Mouse (Mus musculus) left cerebral cortex, adult 2 months (tissue): ENCODE measurements around the gene Kcp. TPM values are rescaled to one million over a fixed set of nuclear protein-coding genes. Genes with fewer than 3 reads are reported as not detected.

Experiments used
- DNase-seq, 2 experiments: peaks; one replicate each; pipeline ENCODE4 v3.0.0; 2021 to 2022; ENCODE audit warnings: low spot score in 2 of 2, mixed read lengths in 1 of 2; ENCODE audit errors: extremely low spot score in 1 of 2
- H3K27ac ChIP-seq: fragments of 200-600 bp; 2 replicates; pipeline ENCODE4 v1.8.1; 2022
- H3K4me3 ChIP-seq: fragments of 200-600 bp; 2 replicates; pipeline ENCODE4 v1.8.1; 2022
- CTCF ChIP-seq: fragments of 200-600 bp; IDR thresholded peaks from 2 replicates; pipeline ENCODE4 v1.8.1; 2022; ENCODE audit warnings: antibody characterized with exemption, mild to moderate bottlenecking, moderate library complexity
- intact Hi-C: fragments of 180-260 bp; cut with DNase I; formaldehyde crosslinking; loops from one replicate; pipeline ENCODE4 v1.15.1; 2025
- total RNA-seq, 2 experiments: library from RNA; stranded (reverse); gene quantifications; 2 replicates each; pipeline ENCODE4 v1.2.3; 2021

Gene Kcp
- total RNA-seq, 2 experiments from 2014 or later = 1.1 to 2.2 TPM

GRCm38 (mm10) chr6:29430681-29431420, 76.9 kb downstream of the Kcp start:
- H3K4me3 ChIP-seq = no peak overlapping the region
- no peak for DNase-seq
- intact Hi-C loops = no loop called here
- no peak overlapping the region for H3K27ac ChIP-seq
- TF ChIP-seq CTCF = no peak

- TF ChIP-seq CTCF = no peak
- no peak overlapping the region for H3K27ac ChIP-seq
- no peak for DNase-seq
- intact Hi-C loops = no loop called here
- H3K4me3 ChIP-seq = no peak overlapping the region
Measured at GRCm38 (mm10) chr6:29428171-29428570, 79.6 kb downstream of the Kcp start.

- H3K4me3 ChIP-seq = no peak overlapping the region
- DNase-seq = no peak
- no peak for TF ChIP-seq CTCF
- intact Hi-C loops = no loop called here
- H3K27ac ChIP-seq = no peak overlapping the region
Measured at GRCm38 (mm10) chr6:29426331-29426730, 81.4 kb downstream of the Kcp start.

DNA sequence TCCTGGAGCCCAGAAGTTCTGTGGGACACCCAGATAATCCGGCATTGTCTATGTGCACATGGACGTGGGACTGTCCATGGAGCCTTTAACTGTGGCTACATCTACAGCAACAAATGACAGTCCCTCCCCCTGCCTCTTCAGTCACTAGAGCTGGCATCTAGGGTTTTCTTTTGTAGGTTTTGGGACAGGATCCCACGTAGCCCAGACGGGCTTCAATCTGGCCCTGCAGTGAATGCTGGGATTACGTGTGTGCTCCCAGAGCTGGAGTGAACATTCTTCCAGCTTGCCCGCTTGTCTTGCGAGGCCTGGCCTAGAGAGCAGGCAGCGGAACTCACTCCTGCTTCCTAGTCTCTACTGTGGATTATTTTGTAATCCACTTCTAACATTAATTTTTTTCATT, 82.6 kb downstream of the Kcp start:
- no peak overlapping the region for H3K27ac ChIP-seq
- intact Hi-C loops = no loop called here
- TF ChIP-seq CTCF = no peak
- H3K4me3 ChIP-seq = no peak overlapping the region
- no peak for DNase-seq

Other genes starting within 250 kb of the Kcp start
- gene Hilpda, start 235.5 kb downstream of the Kcp start, total RNA-seq = 1 to 10 TPM; 8.0 to 9.1 TPM
- gene Fam71f2, start 228.4 kb downstream of the Kcp start, total RNA-seq = under 1 TPM; 0.38 to 0.72 TPM
- not detected for gene Fam71f1, start 188.8 kb downstream of the Kcp start, total RNA-seq
- 10 to 100 TPM; 59.5 to 65.2 TPM for gene Calu, start 159.9 kb downstream of the Kcp start, total RNA-seq
- gene Opn1sw, start 119.5 kb downstream of the Kcp start, total RNA-seq = under 1 TPM in 1 of 2 experiments, not detected in 1; 0.16 TPM
- 100 to 1,000 TPM; 104 to 105 TPM for gene Ccdc136, start 111.6 kb downstream of the Kcp start, total RNA-seq
- gene Flnc, start 74.7 kb downstream of the Kcp start, total RNA-seq = 1 to 10 TPM; 1.2 to 1.7 TPM
- 100 to 1,000 TPM; 242 to 247 TPM for gene Atp6v1f, start 40.2 kb downstream of the Kcp start, total RNA-seq
- gene Atp6v1fnb, start 36.5 kb downstream of the Kcp start, total RNA-seq = under 1 TPM; 0.54 to 0.72 TPM
- 1 to 10 TPM; 4.0 to 4.4 TPM for gene Irf5, start 18.7 kb upstream of the Kcp start, total RNA-seq
- 10 to 100 TPM; 72.7 to 73.3 TPM for gene Tnpo3, start 101.9 kb upstream of the Kcp start, total RNA-seq
- 10 to 100 TPM; 27.5 to 28.2 TPM for gene Tspan33, start 186.3 kb upstream of the Kcp start, total RNA-seq
- 1 to 10 TPM; 9.0 to 9.2 TPM for gene Smo, start 227.6 kb upstream of the Kcp start, total RNA-seq